Mouse (Mus musculus): ENCODE measurements around the gene Armc3. TPM values are rescaled to one million over a fixed set of nuclear protein-coding genes. Genes with fewer than 3 reads are reported as not detected.

The Armc3 gene
- polyA plus RNA-seq, 1 experiment from 2014 or later = 4.4 TPM

GRCm38 (mm10) chr2:19235193-19235592 is 36.1 kb downstream of the Armc3 start:
- no peaks in the 10 kb centered on the region for H3K27me3 ChIP-seq
- H3K4me2 ChIP-seq (replicated peaks) = no peak overlapping the region
- H3K4me1 ChIP-seq = no peaks in the 10 kb centered on the region
- H3K9me3 ChIP-seq (replicated peaks) = no peaks in the 10 kb centered on the region
- H3K27ac ChIP-seq (replicated peaks) = no peak overlapping the region
- no peak for ATAC-seq (ENCODE audit: insufficient number of reproducible peaks, low FRiP score, low TSS enrichment, low read depth)
- 81% methylated on average over 2 of the region's 2 CpGs for WGBS
- H3K9ac ChIP-seq = no peak overlapping the region
- H3K4me3 ChIP-seq (replicated peaks) = no peak overlapping the region
- H3K36me3 ChIP-seq = no peaks in the 10 kb centered on the region

GRCm38 (mm10) chr2:19235614-19236013 is 36.5 kb downstream of the Armc3 start:
- Histone ChIP-seq H3K27ac (replicated peaks) (no peak overlapping the region), H3K4me1 (no peaks in the 10 kb centered on the region), H3K4me3 (replicated peaks) (no peak overlapping the region), H3K9me3 (replicated peaks) (no peaks in the 10 kb centered on the region), H3K9ac (no peak overlapping the region), H3K27me3 (no peaks in the 10 kb centered on the region), H3K36me3 (no peaks in the 10 kb centered on the region), H3K4me2 (replicated peaks) (no peak overlapping the region)
- WGBS = 61% methylated on average over 4 of the region's 4 CpGs
- no peak for ATAC-seq (ENCODE audit: insufficient number of reproducible peaks, low FRiP score, low TSS enrichment, low read depth)

GRCm38 (mm10) chr2:19238771-19239170 is 39.7 kb downstream of the Armc3 start:
- H3K4me3 ChIP-seq (replicated peaks) = no peak overlapping the region
- no peaks in the 10 kb centered on the region for H3K4me1 ChIP-seq
- no peak overlapping the region for H3K9ac ChIP-seq
- no peaks in the 10 kb centered on the region for H3K9me3 ChIP-seq (replicated peaks)
- H3K4me2 ChIP-seq (replicated peaks) = no peak overlapping the region
- WGBS = 46% methylated on average over 2 of the region's 2 CpGs
- no peak overlapping the region for H3K27ac ChIP-seq (replicated peaks)
- H3K36me3 ChIP-seq = no peaks in the 10 kb centered on the region
- H3K27me3 ChIP-seq = no peaks in the 10 kb centered on the region
- ATAC-seq (ENCODE audit: insufficient number of reproducible peaks, low FRiP score, low TSS enrichment, low read depth) = no peak

DNA sequence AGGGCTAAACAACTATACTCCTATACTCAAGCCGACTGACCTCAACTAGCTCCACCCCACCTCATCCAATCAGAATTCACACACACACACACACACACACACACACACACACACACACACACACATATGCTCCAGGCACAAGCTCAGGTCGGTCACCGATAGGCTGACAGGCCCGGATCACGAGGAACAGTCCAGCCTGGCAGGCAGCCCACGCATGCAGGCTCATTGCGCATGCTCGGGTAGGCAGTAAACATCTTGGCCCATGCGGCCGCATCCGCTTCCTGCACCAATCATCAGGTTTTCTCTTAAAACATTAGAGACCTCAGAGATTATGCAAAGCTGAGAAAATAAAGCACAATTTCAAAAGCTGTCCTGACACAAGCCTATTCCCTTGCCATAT is 50.5 kb downstream of the Armc3 start:
- Histone ChIP-seq H3K4me3 (replicated peaks) (no peak overlapping the region), H3K9ac (no peak overlapping the region), H3K36me3 (no peaks in the 10 kb centered on the region), H3K27ac (replicated peaks) (no peak overlapping the region), H3K4me2 (replicated peaks) (no peak overlapping the region), H3K27me3 (no peaks in the 10 kb centered on the region), H3K9me3 (replicated peaks) (no peaks in the 10 kb centered on the region), H3K4me1 (no peaks in the 10 kb centered on the region)
- WGBS = 82% methylated on average over 11 of the region's 11 CpGs
- ATAC-seq (ENCODE audit: insufficient number of reproducible peaks, low FRiP score, low TSS enrichment, low read depth) = no peak

GRCm38 (mm10) chr2:19255037-19255436 is 55.9 kb downstream of the Armc3 start:
- Histone ChIP-seq H3K4me3 (replicated peaks) (no peak overlapping the region), H3K4me1 (no peaks in the 10 kb centered on the region), H3K9ac (no peak overlapping the region), H3K4me2 (replicated peaks) (no peak overlapping the region), H3K36me3 (no peaks in the 10 kb centered on the region), H3K27me3 (no peaks in the 10 kb centered on the region), H3K27ac (replicated peaks) (no peak overlapping the region), H3K9me3 (replicated peaks) (no peaks in the 10 kb centered on the region)
- no peak for ATAC-seq (ENCODE audit: insufficient number of reproducible peaks, low FRiP score, low TSS enrichment, low read depth)
- 63% methylated on average over 3 of the region's 3 CpGs for WGBS

- no peak overlapping the region for H3K9ac ChIP-seq
- no peak overlapping the region for H3K27ac ChIP-seq (replicated peaks)
- H3K36me3 ChIP-seq = no peaks in the 10 kb centered on the region
- no peaks in the 10 kb centered on the region for H3K27me3 ChIP-seq
- no peaks in the 10 kb centered on the region for H3K4me1 ChIP-seq
- H3K4me3 ChIP-seq (replicated peaks) = no peak overlapping the region
- H3K9me3 ChIP-seq (replicated peaks) = no peaks in the 10 kb centered on the region
- no peak for ATAC-seq (ENCODE audit: insufficient number of reproducible peaks, low FRiP score, low TSS enrichment, low read depth)
- no peak overlapping the region for H3K4me2 ChIP-seq (replicated peaks)
Observed at GRCm38 (mm10) chr2:19257255-19257654, 58.2 kb downstream of the Armc3 start.

DNA sequence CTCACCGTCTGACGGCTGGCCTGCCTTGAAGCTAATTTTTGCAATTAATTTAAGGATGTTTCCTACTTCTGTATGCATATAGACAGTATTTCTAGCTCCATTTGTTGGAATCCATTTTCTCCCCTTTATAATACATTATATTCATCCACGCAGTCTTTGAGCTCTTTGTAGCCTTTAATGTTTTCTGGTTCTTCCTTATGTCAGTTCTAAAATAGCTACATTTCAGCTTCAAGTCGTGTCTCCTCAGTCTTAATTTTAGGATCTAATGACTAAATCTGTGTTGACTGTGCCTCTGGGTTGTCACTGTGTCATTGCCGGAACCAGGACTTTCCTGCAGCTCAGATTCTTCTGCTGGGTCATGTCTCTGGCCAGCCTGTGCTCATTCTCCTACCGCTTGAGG is 61.3 kb downstream of the Armc3 start:
- H3K27ac ChIP-seq (replicated peaks) = no peak overlapping the region
- no peaks in the 10 kb centered on the region for H3K36me3 ChIP-seq
- WGBS = 71% methylated on average over 6 of the region's 6 CpGs
- H3K9ac ChIP-seq = no peak overlapping the region
- H3K9me3 ChIP-seq (replicated peaks) = no peaks in the 10 kb centered on the region
- H3K4me2 ChIP-seq (replicated peaks) = no peak overlapping the region
- H3K4me3 ChIP-seq (replicated peaks) = no peak overlapping the region
- ATAC-seq (ENCODE audit: insufficient number of reproducible peaks, low FRiP score, low TSS enrichment, low read depth) = no peak
- H3K27me3 ChIP-seq = no peaks in the 10 kb centered on the region
- H3K4me1 ChIP-seq = no peaks in the 10 kb centered on the region

- Histone ChIP-seq H3K36me3 (no peaks in the 10 kb centered on the region), H3K27ac (replicated peaks) (no peak overlapping the region), H3K27me3 (no peaks in the 10 kb centered on the region), H3K4me3 (replicated peaks) (no peak overlapping the region), H3K9ac (no peak overlapping the region), H3K9me3 (replicated peaks) (no peaks in the 10 kb centered on the region), H3K4me1 (no peaks in the 10 kb centered on the region), H3K4me2 (replicated peaks) (no peak overlapping the region)
- 49% methylated on average over 5 of the region's 5 CpGs for WGBS
- ATAC-seq (ENCODE audit: insufficient number of reproducible peaks, low FRiP score, low TSS enrichment, low read depth) = no peak
Observed at GRCm38 (mm10) chr2:19263375-19263774, 64.3 kb downstream of the Armc3 start.

GRCm38 (mm10) chr2:19265834-19266233 is 66.7 kb downstream of the Armc3 start:
- Histone ChIP-seq H3K4me1 (no peaks in the 10 kb centered on the region), H3K36me3 (no peaks in the 10 kb centered on the region), H3K4me3 (replicated peaks) (no peak overlapping the region), H3K27ac (replicated peaks) (no peak overlapping the region), H3K9ac (no peak overlapping the region), H3K4me2 (replicated peaks) (no peak overlapping the region), H3K9me3 (replicated peaks) (no peaks in the 10 kb centered on the region), H3K27me3 (no peaks in the 10 kb centered on the region)
- 70% methylated on average over 2 of the region's 2 CpGs for WGBS
- ATAC-seq (ENCODE audit: insufficient number of reproducible peaks, low FRiP score, low TSS enrichment, low read depth) = no peak

GRCm38 (mm10) chr2:19267396-19267795 is 68.3 kb downstream of the Armc3 start:
- H3K27me3 ChIP-seq = no peaks in the 10 kb centered on the region
- no peak overlapping the region for H3K4me2 ChIP-seq (replicated peaks)
- no peaks in the 10 kb centered on the region for H3K9me3 ChIP-seq (replicated peaks)
- H3K4me1 ChIP-seq = no peaks in the 10 kb centered on the region
- H3K4me3 ChIP-seq (replicated peaks) = no peak overlapping the region
- H3K9ac ChIP-seq = no peak overlapping the region
- H3K27ac ChIP-seq (replicated peaks) = no peak overlapping the region
- H3K36me3 ChIP-seq = no peaks in the 10 kb centered on the region
- 49% methylated on average over 2 of the region's 2 CpGs for WGBS
- ATAC-seq (ENCODE audit: insufficient number of reproducible peaks, low FRiP score, low TSS enrichment, low read depth) = no peak

DNA sequence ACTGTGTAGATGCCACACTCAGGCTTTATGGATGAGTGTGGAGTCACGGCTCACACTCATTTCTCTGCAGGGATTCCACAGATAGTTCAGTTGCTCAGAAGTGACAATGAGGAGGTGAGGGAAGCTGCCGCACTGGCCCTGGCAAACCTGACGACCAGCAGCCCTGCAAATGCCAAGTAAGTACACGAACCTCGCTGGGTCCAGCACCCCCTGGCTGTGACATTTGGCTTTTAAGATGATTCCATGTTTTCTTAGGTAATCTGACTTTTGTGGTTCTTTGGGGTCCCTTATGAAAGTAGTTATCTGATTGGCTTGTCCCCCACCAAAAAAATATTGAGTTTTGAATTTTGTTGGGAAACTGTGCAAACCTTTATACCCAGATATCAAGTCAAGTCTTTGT is 70.9 kb downstream of the Armc3 start:
- Histone ChIP-seq H3K4me3 (replicated peaks) (no peak overlapping the region), H3K9me3 (replicated peaks) (no peaks in the 10 kb centered on the region), H3K27me3 (no peaks in the 10 kb centered on the region), H3K4me2 (replicated peaks) (no peak overlapping the region), H3K9ac (no peak overlapping the region), H3K36me3 (no peaks in the 10 kb centered on the region), H3K4me1 (no peaks in the 10 kb centered on the region), H3K27ac (replicated peaks) (no peak overlapping the region)
- 47% methylated on average over 5 of the region's 5 CpGs for WGBS
- ATAC-seq (ENCODE audit: insufficient number of reproducible peaks, low FRiP score, low TSS enrichment, low read depth) = no peak

DNA sequence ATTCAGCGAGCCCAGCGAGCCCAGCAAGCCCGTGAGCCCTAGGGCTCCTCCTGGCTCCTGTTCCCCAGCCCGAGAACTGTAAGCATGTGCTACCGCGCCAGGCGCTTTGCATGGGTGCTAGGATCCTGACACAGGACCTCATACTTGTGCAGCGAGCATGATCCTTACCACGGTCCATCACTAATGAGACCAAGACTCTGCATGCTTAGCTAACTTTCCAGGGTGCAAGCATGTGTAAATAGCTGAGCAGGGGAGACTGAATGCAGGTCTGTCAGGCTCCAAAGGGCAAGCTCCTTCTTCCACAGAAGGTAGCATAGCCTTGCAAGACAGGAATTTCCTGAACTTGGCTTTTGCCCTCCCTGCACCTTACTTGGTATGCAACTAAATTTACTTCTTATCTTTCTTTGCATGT is 71.6 kb downstream of the Armc3 start:
- Histone ChIP-seq H3K27me3 (no peaks in the 10 kb centered on the region), H3K4me2 (replicated peaks) (no peak overlapping the region), H3K9me3 (replicated peaks) (no peaks in the 10 kb centered on the region), H3K4me3 (replicated peaks) (no peak overlapping the region), H3K36me3 (no peaks in the 10 kb centered on the region), H3K4me1 (no peaks in the 10 kb centered on the region), H3K9ac (no peak overlapping the region), H3K27ac (replicated peaks) (no peak overlapping the region)
- no peak for ATAC-seq (ENCODE audit: insufficient number of reproducible peaks, low FRiP score, low TSS enrichment, low read depth)
- 31% methylated on average over 9 of the region's 9 CpGs for WGBS
